Mouse (Mus musculus): Measurements from ENCODE around the gene Aloxe3. TPM values are rescaled to one million over a fixed set of nuclear protein-coding genes. Genes with fewer than 3 reads are reported as not detected.

The Aloxe3 gene
- total RNA-seq, 2 experiments from 2014 or later, result not detected

DNA sequence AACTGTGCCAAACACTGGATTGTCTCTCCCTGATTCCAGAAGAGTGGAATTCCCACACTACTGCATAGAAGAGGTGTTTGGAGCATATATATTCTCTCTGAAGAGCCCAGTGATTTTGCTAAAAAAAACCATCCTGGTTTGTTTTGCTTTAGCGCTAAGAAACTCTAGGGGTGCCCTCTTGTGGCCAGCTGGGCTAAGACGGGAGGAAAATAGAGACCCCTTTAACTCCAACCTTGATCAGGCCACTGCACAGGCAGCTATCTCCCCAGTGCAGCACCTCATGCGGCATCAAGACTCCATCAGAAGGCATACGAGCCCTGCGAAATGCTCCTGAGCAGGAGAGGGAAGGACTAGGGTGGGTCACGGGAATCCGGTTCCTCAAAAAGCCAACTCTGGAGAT is 24.7 kb downstream of the Aloxe3 start:
- peak; percentile 67 to 84 for DNase-seq
- intact Hi-C loops (cut with DNase I), result loop anchor here (2.0 kb wide), 2 partner anchors 20 to 84 kb away; no protein-coding TSS in a partner anchor

DNA sequence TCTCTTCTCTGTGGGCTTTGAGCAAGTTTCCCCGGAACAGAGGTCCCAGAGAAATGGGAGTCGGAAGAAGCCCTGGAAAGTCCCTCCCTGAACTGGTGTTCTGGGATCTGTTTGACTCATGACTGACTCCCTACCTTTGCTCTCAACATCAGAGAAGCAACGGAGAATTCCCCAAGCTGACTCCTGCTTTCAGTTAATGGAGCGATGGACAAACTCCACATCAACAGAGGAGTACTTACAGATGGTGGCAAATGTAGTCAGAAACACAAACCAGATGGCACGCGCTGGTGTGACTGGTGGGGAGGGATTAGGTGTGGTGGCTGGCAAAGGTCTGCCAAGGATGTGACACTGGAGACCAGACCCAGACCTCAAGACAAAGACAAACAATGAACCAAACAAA is 25.3 kb downstream of the Aloxe3 start:
- intact Hi-C loops (cut with DNase I), result loop anchor here (2.0 kb wide), 2 partner anchors 20 to 84 kb away; no protein-coding TSS in a partner anchor
- DNase-seq, result no peak

DNA sequence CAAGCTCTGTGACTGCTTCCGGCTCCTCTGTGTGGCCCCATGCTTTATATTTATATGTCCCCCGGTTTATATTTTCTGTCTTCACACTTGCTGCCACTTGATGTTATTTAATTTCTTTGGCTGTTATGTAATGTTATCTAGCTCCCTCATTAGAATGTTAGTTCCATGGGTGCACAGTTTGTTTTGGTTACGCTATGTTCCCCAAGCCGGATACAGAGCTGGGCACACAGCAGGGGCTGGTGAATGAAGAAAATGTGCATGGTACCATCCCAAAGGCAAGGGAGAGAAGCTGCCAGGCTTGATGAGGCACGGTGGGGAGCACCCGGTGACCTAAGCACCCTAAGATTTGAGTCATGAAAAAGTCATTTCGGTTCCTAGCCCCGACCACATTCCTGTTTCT is 28.1 kb downstream of the Aloxe3 start:
- intact Hi-C loops (cut with DNase I), result no loop called here
- DNase-seq, result no peak

DNA sequence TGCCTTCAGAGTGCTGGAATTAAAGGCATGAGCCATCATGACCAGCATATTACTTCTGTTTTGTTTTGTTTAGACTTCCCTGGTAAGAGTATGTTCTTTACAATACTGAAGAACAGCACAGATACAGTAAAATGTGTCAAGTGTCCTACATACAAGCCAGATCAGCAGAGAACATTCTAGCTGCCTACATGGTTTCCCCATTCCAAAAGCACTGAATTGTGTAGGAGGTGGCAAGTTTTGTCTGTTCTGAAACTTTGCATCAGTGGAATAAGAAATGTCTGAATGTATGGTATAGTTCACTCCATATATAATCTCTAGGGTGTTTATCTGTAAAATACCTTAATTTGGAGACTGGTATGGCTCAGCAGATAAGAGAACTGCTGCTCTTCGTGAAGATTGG is 29.7 kb downstream of the Aloxe3 start:
- intact Hi-C loops (cut with DNase I), result no loop called here
- DNase-seq, result no peak

DNA sequence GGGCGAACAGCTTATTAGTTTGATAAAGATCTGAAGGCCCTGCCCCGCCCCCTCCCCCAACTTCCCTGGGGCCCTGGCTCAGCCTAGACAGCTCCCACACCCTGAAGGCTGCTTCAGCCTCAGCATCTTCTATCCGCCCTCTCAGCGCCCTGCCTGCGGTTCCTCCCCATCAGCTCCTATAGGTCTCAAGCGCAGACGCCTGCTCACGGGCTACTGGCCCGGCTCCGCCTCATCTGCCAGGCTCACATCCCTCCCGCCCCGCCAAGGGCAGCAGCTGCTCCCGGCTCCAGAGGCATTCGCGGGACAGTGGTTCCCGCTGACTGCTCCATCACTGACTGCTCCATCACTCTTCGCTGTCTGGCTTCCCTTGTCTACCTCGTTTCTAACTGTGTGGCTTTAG is 31.1 kb downstream of the Aloxe3 start, which contains the start of gene Alox12b:
TSS of gene Alox12b (plus strand) at position 190 of the 400 bp plus-strand sequence.
- intact Hi-C loops (cut with DNase I), result loop anchor here (1.0 kb wide), 1 partner anchor 21 kb away; no protein-coding TSS in a partner anchor
- no peak for DNase-seq

DNA sequence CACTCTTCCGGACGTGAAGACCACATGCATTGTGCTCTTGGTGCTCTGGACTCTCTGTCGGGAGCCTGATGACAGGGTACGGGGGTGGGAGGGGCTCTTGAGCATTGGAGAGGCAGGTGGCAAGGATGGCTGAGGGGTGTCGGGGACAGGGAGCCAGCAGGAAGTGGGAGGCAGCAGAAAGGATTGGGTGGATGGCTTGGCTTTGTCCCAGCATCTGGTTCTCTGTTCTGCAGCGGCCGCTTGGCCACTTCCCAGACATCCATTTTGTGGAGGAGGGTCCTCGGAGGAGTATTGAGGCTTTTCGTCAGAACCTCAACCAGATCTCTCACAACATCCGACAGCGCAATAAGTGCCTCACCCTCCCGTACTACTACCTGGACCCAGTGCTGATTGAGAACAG is 43.6 kb downstream of the Aloxe3 start:
- no peak for DNase-seq
- intact Hi-C loops (cut with DNase I), result no loop called here

DNA sequence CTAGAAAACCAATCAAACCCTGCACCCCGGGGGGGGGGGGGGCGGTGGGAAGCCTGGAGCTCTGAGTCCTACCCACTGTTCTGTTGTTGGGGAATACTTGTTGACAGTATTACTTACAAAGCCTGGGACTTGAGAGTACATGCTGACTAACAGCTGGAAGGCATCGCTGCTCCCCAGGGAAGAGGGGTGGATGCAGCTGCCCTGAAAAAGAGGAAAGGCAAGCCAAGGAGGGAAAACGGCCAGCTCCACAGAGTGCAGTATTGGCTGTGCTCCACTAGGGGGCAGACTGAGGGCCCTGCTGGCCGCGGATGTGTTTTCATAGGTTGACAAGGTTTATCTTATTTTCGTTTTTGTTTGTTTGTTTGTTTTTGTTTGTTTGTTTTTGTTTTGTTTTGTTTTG is 45.9 kb downstream of the Aloxe3 start:
- peak; percentile 82 to 86 for DNase-seq
- intact Hi-C loops (cut with DNase I), result no loop called here

DNA sequence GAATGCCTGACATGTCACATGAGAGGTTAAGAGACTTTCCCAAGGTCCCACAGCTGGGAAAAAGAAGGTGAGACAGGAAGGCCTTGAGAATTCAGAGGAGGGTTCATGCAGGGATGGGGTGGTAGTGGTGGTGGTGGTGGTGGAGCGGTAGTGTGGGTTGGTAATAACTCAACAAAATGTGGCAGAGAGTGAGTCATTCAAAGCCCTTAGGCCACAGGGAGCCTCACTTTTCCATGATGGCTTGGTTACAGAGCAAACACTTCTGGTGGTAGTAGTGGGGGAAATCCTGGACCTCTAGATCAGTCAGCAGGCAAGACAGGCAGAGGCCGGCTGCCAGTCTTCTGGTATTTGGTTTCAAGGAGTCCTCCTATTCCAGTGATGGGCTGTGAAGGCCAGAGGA is 46.9 kb downstream of the Aloxe3 start:
- no peak for DNase-seq
- intact Hi-C loops (cut with DNase I), result no loop called here

DNA sequence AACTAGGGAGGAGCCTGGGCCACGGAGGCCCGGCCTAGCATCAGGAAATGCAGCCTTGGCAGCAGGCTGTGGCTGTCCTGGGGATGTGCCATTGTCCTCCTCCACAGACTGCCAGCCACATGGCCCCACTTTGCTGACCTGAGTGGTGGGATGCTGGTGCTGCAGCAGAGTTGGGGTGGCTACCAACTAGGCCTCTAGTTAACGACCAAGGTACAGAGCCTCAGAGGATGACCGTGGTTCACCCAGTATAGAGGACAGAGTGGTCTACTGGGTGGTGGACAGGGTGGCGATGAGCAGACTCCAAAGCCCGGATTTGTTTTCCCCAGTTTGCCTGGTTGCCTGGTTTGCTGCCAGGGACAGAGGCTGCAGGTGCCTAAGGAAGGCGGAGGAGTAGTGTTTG is 49.0 kb downstream of the Aloxe3 start:
- no peak for DNase-seq
- intact Hi-C loops (cut with DNase I), result no loop called here

DNA sequence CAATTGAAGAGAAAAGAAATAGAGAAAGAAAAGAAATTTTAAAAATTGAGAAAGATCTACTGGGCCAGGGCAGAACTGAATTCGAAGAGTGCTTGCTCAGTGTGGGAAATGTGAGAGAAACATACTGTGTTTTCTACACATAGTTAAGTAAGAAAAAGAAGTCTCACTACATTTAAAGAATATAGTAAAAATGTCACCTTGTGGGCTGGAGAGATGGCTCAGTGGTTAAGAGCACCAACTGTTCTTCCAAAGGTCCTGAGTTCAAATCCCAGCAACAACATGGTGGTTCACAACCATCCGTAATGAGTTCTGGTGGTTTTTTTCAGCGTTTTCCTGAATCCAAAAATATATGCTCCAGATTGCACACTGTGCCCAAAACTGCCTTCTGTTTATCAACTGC is 52.8 kb downstream of the Aloxe3 start:
- DNase-seq, result no peak
- intact Hi-C loops (cut with DNase I), result no loop called here

DNA sequence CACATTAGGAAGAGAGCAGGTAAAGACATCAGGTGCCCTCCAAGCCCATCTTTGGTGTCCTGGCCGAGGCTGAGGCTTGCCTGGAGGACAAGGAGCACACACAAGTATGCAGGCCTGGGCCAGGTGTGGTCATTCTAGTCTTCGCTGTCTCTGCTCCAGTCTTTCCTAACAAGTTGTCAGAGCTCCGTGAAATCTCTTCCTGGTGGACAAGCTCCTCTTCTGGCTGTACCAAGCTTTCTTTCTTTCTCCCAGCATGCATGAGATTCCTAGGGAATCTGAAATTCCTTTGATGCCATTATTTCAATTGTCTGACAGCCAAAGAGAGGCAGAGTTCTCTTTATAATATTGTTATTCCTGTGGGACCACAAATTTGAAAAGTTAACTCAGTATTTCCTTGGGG is 53.8 kb downstream of the Aloxe3 start:
- intact Hi-C loops (cut with DNase I), result no loop called here

DNA sequence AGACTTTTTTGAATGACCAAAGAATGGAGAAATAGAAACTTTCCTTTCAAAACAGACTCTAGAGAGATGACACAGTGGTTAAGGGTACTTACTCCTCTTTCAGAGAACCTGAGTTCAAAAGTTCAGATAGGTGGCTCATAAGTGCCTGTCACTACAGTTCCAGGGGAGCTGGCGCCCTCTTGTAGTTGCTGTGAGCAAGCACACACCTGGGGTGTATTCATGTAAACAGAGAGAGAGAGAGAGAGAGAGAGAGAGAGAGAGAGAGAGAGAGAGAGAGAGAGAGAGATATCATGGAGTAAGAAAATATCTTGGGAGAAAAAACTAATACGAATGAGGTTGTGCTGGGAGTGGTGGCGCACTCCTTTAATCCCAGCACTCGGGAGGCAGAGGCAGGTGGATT is 54.4 kb downstream of the Aloxe3 start:
- no peak for DNase-seq
- intact Hi-C loops (cut with DNase I), result no loop called here

More for the DNA sequence above, 53.8 kb downstream of the Aloxe3 start:
- no peak for DNase-seq

DNA sequence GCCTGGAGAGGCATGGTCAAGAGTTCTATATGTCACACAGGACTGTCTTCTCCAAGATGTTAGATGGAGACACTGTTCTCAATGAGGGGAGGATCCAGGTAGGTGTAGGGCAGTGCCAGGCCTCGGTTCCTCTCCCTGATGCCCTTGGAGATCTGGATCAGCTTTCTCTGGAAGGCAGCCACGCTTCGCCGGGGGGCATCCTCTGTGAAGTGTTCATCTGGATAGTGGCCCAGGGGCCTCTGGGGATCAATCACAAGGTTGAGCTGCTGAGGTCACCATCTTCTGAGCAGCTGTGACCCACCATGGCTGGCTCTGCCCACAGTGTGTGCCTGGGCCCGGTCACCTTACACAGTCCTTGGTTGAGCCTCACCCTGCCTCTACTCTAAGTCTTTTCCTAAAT is 59.3 kb downstream of the Aloxe3 start:
- no peak for DNase-seq
- intact Hi-C loops (cut with DNase I), result no loop called here

DNA sequence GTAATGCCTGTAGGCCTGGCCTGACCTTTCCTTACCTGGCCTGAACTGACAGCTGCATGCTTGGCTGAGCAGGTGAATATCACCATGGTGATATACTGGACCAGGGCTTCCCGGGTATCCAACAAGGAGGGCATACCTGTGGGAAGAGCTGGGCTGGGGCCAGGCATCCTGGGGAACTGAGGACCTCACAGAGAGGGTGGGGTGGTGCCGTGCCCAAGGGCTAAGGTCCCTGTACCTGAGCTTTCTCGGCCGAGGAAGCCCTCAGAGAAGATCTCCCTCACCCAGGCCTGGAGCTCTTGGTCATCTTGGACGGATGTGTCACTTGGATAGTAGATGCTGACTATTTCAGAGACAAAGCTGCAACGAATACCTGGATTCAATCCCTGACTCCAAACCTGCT is 60.2 kb downstream of the Aloxe3 start:
- intact Hi-C loops (cut with DNase I), result no loop called here
- no peak for DNase-seq

DNA sequence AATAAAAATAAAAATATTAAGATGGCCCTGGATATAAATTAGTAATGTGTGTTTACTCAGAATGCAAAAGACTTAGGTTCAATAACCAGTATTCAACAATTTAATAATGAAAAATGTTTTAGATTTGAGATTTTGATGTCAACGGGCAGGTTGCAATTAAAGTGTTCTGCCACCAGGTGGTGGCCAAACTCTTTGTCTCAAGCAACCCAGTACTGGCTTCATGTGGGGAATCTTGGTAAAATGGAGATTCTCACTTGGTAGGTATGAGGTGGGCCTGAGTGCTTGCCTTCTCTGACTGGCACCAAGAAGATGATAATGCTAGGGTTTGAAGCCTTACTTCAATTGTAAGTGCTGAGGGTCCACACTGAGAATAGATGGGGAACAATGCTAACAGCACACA is 67.1 kb downstream of the Aloxe3 start:
- intact Hi-C loops (cut with DNase I), result loop anchor here (1.0 to 5.0 kb wide), 2 partner anchors 52 to 194 kb away; no protein-coding TSS in a partner anchor
- DNase-seq, result peak; percentile 52 to 53

DNA sequence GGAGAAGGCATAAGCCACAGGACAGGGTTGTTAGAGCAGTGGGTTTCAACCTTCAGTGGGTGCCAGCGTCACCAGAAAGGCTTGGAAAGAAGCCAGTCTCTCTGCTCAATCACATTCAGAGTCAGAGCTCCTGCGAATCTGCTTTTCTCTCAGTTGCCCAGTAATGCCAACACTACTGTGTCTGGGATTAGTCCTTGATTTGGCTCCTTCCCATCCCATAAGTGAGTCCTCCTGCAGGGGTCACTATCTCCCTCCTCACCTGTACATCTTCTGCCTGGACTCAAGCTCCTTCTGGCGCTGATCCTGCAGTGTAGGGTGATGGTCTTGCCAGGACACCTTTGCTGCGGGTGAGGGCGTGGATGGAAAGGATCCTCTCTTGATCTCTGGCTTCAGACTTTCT is 71.1 kb downstream of the Aloxe3 start:
- intact Hi-C loops (cut with DNase I), result no loop called here
- DNase-seq, result no peak

DNA sequence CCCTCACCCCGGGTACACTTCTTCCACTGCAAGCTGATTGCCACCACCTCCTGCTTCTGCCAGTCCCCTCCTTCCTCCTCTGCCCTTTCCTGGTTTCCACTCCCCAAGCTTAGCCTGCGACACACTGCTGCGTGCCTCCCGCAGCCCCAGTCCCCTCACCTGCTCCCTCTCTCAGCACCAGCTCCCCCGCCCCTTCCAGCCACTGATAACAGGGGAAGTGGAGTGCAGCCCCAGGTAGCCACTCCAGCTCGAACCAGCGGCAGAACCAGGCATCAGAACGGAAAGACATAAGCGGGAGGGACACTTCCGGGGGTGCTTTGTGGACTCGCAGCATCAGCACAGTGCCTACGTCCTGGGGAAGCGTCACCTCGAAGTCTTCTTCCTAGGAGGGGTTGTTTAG is 71.5 kb downstream of the Aloxe3 start:
- DNase-seq, result no peak
- intact Hi-C loops (cut with DNase I), result no loop called here

DNA sequence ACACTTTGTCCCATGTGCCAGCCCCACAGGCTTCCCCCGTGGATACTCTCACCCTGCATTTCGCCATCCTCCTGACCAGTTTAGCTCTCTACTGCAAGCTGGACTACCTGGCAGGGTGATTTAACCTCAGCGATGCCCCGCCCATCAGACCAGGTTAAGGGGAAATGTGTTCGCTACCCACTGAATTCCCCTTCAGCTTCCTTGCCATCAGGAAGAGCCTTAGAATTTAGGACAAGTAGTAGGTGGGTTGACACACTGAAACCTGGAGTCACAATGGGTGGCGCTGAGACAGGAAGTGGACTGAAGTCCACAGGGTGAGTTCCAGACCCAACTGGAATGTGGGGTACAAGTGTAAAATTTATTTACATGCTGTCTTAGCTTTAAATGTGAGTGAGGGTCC is 72.0 kb downstream of the Aloxe3 start, which contains the start of gene Alox8:
TSS of gene Alox8 (minus strand) at position 101 of the 400 bp plus-strand sequence.
- intact Hi-C loops (cut with DNase I), result no loop called here
- DNase-seq, result no peak

Other genes with a start within 250 kb of the Aloxe3 start
- gene Rnf222, start 237.3 kb upstream of the Aloxe3 start, total RNA-seq (2021), result under 1 TPM in 1 of 2 experiments, not detected in 1; 0.15 TPM
- gene Rpl26, start 224.3 kb upstream of the Aloxe3 start, total RNA-seq (2021), result 100 to 1,000 TPM; 607 to 680 TPM
- gene Odf4, start 198.8 kb upstream of the Aloxe3 start, total RNA-seq (2021), result not detected
- gene Arhgef15, start 168.4 kb upstream of the Aloxe3 start, total RNA-seq (2021), result 10 to 100 TPM; 37.9 to 46.1 TPM
- gene Slc25a35, start 157.8 kb upstream of the Aloxe3 start, total RNA-seq (2021), result 1 to 10 TPM; 4.5 to 5.5 TPM
- 10 to 100 TPM; 51.9 to 61.2 TPM for gene Rangrf, start 150.7 kb upstream of the Aloxe3 start, total RNA-seq (2021)
- gene Pfas, start 117.4 kb upstream of the Aloxe3 start, total RNA-seq (2021), result 1 to 10 TPM; 7.6 to 7.7 TPM
- 10 to 100 TPM; 13.1 to 16.5 TPM for gene Ctc1, start 110.0 kb upstream of the Aloxe3 start, total RNA-seq (2021)
- gene Aurkb, start 80.2 kb upstream of the Aloxe3 start, total RNA-seq (2021), result 1 to 10 TPM; 3.6 to 8.1 TPM
- 10 to 100 TPM; 15.9 to 16.2 TPM for gene Borcs6, start 66.2 kb upstream of the Aloxe3 start, total RNA-seq (2021)
- 1 to 10 TPM; 5.2 to 5.4 TPM for gene Tmem107, start 55.1 kb upstream of the Aloxe3 start, total RNA-seq (2021)
- gene Vamp2, start 37.4 kb upstream of the Aloxe3 start, total RNA-seq (2021), result 10 to 100 TPM; 68.8 to 72.6 TPM
- 100 to 1,000 TPM; 100 to 103 TPM for gene Per1, start 30.7 kb upstream of the Aloxe3 start, total RNA-seq (2021)
- under 1 TPM; 0.14 to 0.32 TPM for gene Hes7, start 5.5 kb upstream of the Aloxe3 start, total RNA-seq (2021)
- under 1 TPM; 0.33 to 0.44 TPM for gene 9130213A22Rik, start 3.3 kb upstream of the Aloxe3 start, total RNA-seq (2021)
- gene Alox12b, start 31.1 kb downstream of the Aloxe3 start, total RNA-seq (2021), result not detected
- gene Alox8, start 71.9 kb downstream of the Aloxe3 start, total RNA-seq (2021), result 1 to 10 TPM in 1 of 2 experiments, under 1 TPM in 1; 0.88 to 1.7 TPM
- 1 to 10 TPM in 1 of 2 experiments, under 1 TPM in 1; 1.00 to 1.3 TPM for gene Gucy2e, start 111.1 kb downstream of the Aloxe3 start, total RNA-seq (2021)
- 1 to 10 TPM; 3.4 to 6.1 TPM for gene Cntrob, start 197.9 kb downstream of the Aloxe3 start, total RNA-seq (2021)
- gene Trappc1, start 198.1 kb downstream of the Aloxe3 start, total RNA-seq (2021), result 10 to 100 TPM; 54.0 to 61.4 TPM
- gene Kcnab3, start 200.4 kb downstream of the Aloxe3 start, total RNA-seq (2021), result under 1 TPM; 0.51 to 0.67 TPM
- under 1 TPM; 0.34 to 0.48 TPM for gene Rnf227, start 214.6 kb downstream of the Aloxe3 start, total RNA-seq (2021)
- 10 to 100 TPM; 45.4 to 47.4 TPM for gene Chd3, start 243.5 kb downstream of the Aloxe3 start, total RNA-seq (2021)